Mouse (Mus musculus) liver, embryonic 15.5 days (tissue): ENCODE measurements around the gene Crybg2. TPM values are rescaled to one million over a fixed set of nuclear protein-coding genes. Genes with fewer than 3 reads are reported as not detected.

Experiments used
- ATAC-seq: fragments of 200-750 bp; cut with Nextera tagmentation; 2 replicates; pipeline ENCODE4 v1.8.0; 2017; ENCODE audit warnings: moderate number of reproducible peaks, mild to moderate bottlenecking, moderate library complexity; ENCODE audit not compliant: insufficient read depth
- H3K27ac ChIP-seq: fragments of 300-500 bp; sonication (generic); replicated peaks from 2 replicates; pipeline ENCODE4 v1.5.1; 2015; ENCODE audit warnings: mild to moderate bottlenecking, inconsistent platforms
- H3K27me3 ChIP-seq: fragments of 300-500 bp; sonication (generic); 2 replicates; pipeline ENCODE4 v1.6.1; 2015; ENCODE audit warnings: mild to moderate bottlenecking, inconsistent platforms
- H3K36me3 ChIP-seq: fragments of 300-500 bp; sonication (generic); replicated peaks from 2 replicates; pipeline ENCODE4 v1.6.1; 2015; ENCODE audit warnings: moderate library complexity, mild to moderate bottlenecking, inconsistent platforms
- H3K4me1 ChIP-seq: fragments of 300-500 bp; sonication (generic); replicated peaks from 2 replicates; pipeline ENCODE4 v1.6.1; 2015; ENCODE audit warnings: inconsistent platforms
- H3K4me2 ChIP-seq: fragments of 300-500 bp; sonication (generic); 2 replicates; pipeline ENCODE4 v1.6.1; 2015; ENCODE audit warnings: moderate library complexity, mild to moderate bottlenecking, inconsistent platforms
- H3K4me3 ChIP-seq: fragments of 300-500 bp; sonication (generic); replicated peaks from 2 replicates; pipeline ENCODE4 v1.5.1; 2015; ENCODE audit warnings: mild to moderate bottlenecking, inconsistent platforms
- H3K9ac ChIP-seq: fragments of 300-500 bp; sonication (generic); 2 replicates; pipeline ENCODE4 v1.6.1; 2015; ENCODE audit warnings: moderate library complexity, mild to moderate bottlenecking, inconsistent platforms
- H3K9me3 ChIP-seq: fragments of 300-500 bp; sonication (generic); replicated peaks from 2 replicates; pipeline ENCODE4 v1.6.1; 2016; ENCODE audit warnings: inconsistent platforms
- WGBS: fragments of 180-500 bp; shearing (Covaris S2); methylation state at CpG from one replicate; pipeline ENCODE4 v1.1.7; 2015; ENCODE audit warnings: mixed read lengths; ENCODE audit not compliant: insufficient replicate concordance; 5-methylcytosine and 5-hydroxymethylcytosine counted together
- polyA plus RNA-seq: library from polyadenylated mRNA; unstranded; fragments of >200 nt; fragmentation: Nextera tagmentation; extraction: Ambion mirVana; gene quantifications from 2 replicates; pipeline ENCODE4 v1.2.1, GENCODE M21; 2015

Gene Crybg2
- polyA plus RNA-seq, 1 experiment from 2014 or later: 0.59 TPM

GRCm38 (mm10) chr4:134113356-134113994 is 52.9 kb downstream of the Crybg2 start:
- Histone ChIP-seq H3K9ac (no peak overlapping the region), H3K4me1 (peaks cover 63% of the 10 kb centered on the region), H3K27me3 (no peaks in the 10 kb centered on the region), H3K9me3 (no peaks in the 10 kb centered on the region), H3K4me3 (no peak overlapping the region), H3K4me2 (no peak overlapping the region), H3K36me3 (no peaks in the 10 kb centered on the region), H3K27ac (no peak overlapping the region)
- 43% methylated on average over 10 of the region's 10 CpGs for WGBS
- no peak for ATAC-seq

- Histone ChIP-seq H3K27me3 (no peaks in the 10 kb centered on the region), H3K9me3 (no peaks in the 10 kb centered on the region), H3K27ac (no peak overlapping the region), H3K4me3 (no peak overlapping the region), H3K36me3 (no peaks in the 10 kb centered on the region), H3K9ac (no peak overlapping the region), H3K4me2 (no peak overlapping the region), H3K4me1 (peaks cover 66% of the 10 kb centered on the region)
- 83% methylated on average over 4 of the region's 4 CpGs for WGBS
- ATAC-seq: no peak
Observed at GRCm38 (mm10) chr4:134114038-134114437, 53.4 kb downstream of the Crybg2 start.

GRCm38 (mm10) chr4:134115215-134116144 is 54.9 kb downstream of the Crybg2 start:
- H3K36me3 ChIP-seq: no peaks in the 10 kb centered on the region
- H3K9me3 ChIP-seq: no peaks in the 10 kb centered on the region
- WGBS: 67% methylated on average over 16 of the region's 16 CpGs
- H3K9ac ChIP-seq: no peak overlapping the region
- no peak overlapping the region for H3K4me2 ChIP-seq
- no peak overlapping the region for H3K4me3 ChIP-seq
- H3K27ac ChIP-seq: no peak overlapping the region
- H3K4me1 ChIP-seq: peaks cover 72% of the 10 kb centered on the region
- no peak for ATAC-seq
- no peaks in the 10 kb centered on the region for H3K27me3 ChIP-seq

- no peaks in the 10 kb centered on the region for H3K9me3 ChIP-seq
- H3K9ac ChIP-seq: no peak overlapping the region
- H3K4me1 ChIP-seq: peaks cover 62% of the 10 kb centered on the region
- H3K4me2 ChIP-seq: no peak overlapping the region
- ATAC-seq: no peak
- peak overlapping the region; percentile 35 for H3K27ac ChIP-seq
- whole genome bisulfite sequencing: 33% methylated on average over 2 of the region's 2 CpGs
- no peak overlapping the region for H3K4me3 ChIP-seq
- no peaks in the 10 kb centered on the region for H3K36me3 ChIP-seq
- no peaks in the 10 kb centered on the region for H3K27me3 ChIP-seq
Observed at GRCm38 (mm10) chr4:134116501-134116900, 55.9 kb downstream of the Crybg2 start.

GRCm38 (mm10) chr4:134117012-134117411 is 56.4 kb downstream of the Crybg2 start:
- ATAC-seq: 0 out of 2 replicates have a peak, but pooled peaks have one; percentile 14
- Histone ChIP-seq H3K27me3 (no peaks in the 10 kb centered on the region), H3K4me3 (no peak overlapping the region), H3K36me3 (no peaks in the 10 kb centered on the region), H3K27ac (peak overlapping the region; percentile 35), H3K4me1 (peaks cover 56% of the 10 kb centered on the region), H3K4me2 (no peak overlapping the region), H3K9me3 (no peaks in the 10 kb centered on the region), H3K9ac (no peak overlapping the region)
- WGBS: 9% methylated on average over 8 of the region's 8 CpGs

GRCm38 (mm10) chr4:134118126-134118800 is 57.6 kb downstream of the Crybg2 start:
- Histone ChIP-seq H3K4me3 (no peak overlapping the region), H3K4me2 (no peak overlapping the region), H3K36me3 (no peaks in the 10 kb centered on the region), H3K27ac (peak overlapping the region; percentile 14; the same call in 1 of the 2 replicates), H3K4me1 (peaks cover 45% of the 10 kb centered on the region), H3K27me3 (no peaks in the 10 kb centered on the region), H3K9me3 (no peaks in the 10 kb centered on the region), H3K9ac (no peak overlapping the region)
- 38% methylated on average over 14 of the region's 14 CpGs for WGBS
- ATAC-seq: no peak

- no peaks in the 10 kb centered on the region for H3K36me3 ChIP-seq
- H3K9ac ChIP-seq: no peak overlapping the region
- H3K4me2 ChIP-seq: no peak overlapping the region
- H3K27me3 ChIP-seq: no peaks in the 10 kb centered on the region
- H3K4me1 ChIP-seq: peaks cover 43% of the 10 kb centered on the region
- WGBS: 68% methylated on average over 5 of the region's 5 CpGs
- no peak overlapping the region for H3K27ac ChIP-seq
- no peak for ATAC-seq
- H3K4me3 ChIP-seq: no peak overlapping the region
- no peaks in the 10 kb centered on the region for H3K9me3 ChIP-seq
Observed at GRCm38 (mm10) chr4:134119042-134119441, 58.4 kb downstream of the Crybg2 start.

GRCm38 (mm10) chr4:134119644-134120043 is 59.0 kb downstream of the Crybg2 start:
- H3K4me3 ChIP-seq: no peak overlapping the region
- H3K4me2 ChIP-seq: no peak overlapping the region
- peaks cover 47% of the 10 kb centered on the region for H3K4me1 ChIP-seq
- ATAC-seq: no peak
- no peaks in the 10 kb centered on the region for H3K9me3 ChIP-seq
- H3K9ac ChIP-seq: no peak overlapping the region
- peak overlapping the region; percentile 38; the same call in 1 of the 2 replicates for H3K27ac ChIP-seq
- H3K27me3 ChIP-seq: no peaks in the 10 kb centered on the region
- 38% methylated on average over 9 of the region's 9 CpGs for WGBS
- no peaks in the 10 kb centered on the region for H3K36me3 ChIP-seq

GRCm38 (mm10) chr4:134120192-134120805 is 59.7 kb downstream of the Crybg2 start:
- no peak overlapping the region for H3K4me2 ChIP-seq
- H3K36me3 ChIP-seq: no peaks in the 10 kb centered on the region
- no peak overlapping the region for H3K9ac ChIP-seq
- peaks cover 47% of the 10 kb centered on the region for H3K4me1 ChIP-seq
- 49% methylated on average over 6 of the region's 6 CpGs for WGBS
- no peaks in the 10 kb centered on the region for H3K27me3 ChIP-seq
- peak overlapping the region; percentile 38 for H3K27ac ChIP-seq
- H3K9me3 ChIP-seq: no peaks in the 10 kb centered on the region
- no peak for ATAC-seq
- no peak overlapping the region for H3K4me3 ChIP-seq

GRCm38 (mm10) chr4:134120916-134121315 is 60.3 kb downstream of the Crybg2 start:
- H3K4me2 ChIP-seq: no peak overlapping the region
- peaks cover 3% of the 10 kb centered on the region; the same call in 1 of the 2 replicates for H3K27me3 ChIP-seq
- peak overlapping the region; percentile 48; the same call in 1 of the 2 replicates for H3K27ac ChIP-seq
- 38% methylated on average over 4 of the region's 4 CpGs for WGBS
- H3K36me3 ChIP-seq: no peaks in the 10 kb centered on the region
- H3K4me1 ChIP-seq: peaks cover 47% of the 10 kb centered on the region
- ATAC-seq: no peak
- H3K9ac ChIP-seq: no peak overlapping the region
- no peak overlapping the region for H3K4me3 ChIP-seq
- no peaks in the 10 kb centered on the region for H3K9me3 ChIP-seq
